Mouse (Mus musculus): Measurements from ENCODE around the gene Zfp281. TPM values are rescaled to one million over a fixed set of nuclear protein-coding genes. Genes with fewer than 3 reads are reported as not detected.

Zfp281 gene
- polyA plus RNA-seq, 1 experiment from 2014 or later: 16.7 TPM

DNA sequence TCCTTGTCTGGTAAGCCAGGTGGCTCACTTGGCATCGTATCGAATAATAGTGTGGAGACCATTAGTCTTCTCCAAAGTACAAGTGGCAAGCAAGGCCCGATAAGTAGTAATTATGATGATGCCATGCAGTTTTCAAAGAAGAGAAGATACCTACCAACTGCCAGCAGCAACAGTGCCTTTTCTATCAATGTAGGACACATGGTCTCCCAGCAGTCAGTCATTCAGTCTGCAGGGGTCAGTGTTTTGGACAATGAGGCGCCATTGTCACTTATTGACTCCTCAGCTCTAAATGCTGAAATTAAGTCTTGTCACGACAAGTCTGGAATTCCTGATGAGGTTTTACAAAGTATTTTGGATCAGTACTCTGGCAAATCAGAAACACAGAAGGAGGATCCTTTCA is 2.1 kb downstream of the Zfp281 start:
- Histone ChIP-seq H3K79me2 (ENCODE audit: inconsistent target) (peaks cover 65% of the 10 kb centered on the region), H3K27ac (no peak overlapping the region), H3K4me3 (ENCODE audit: inconsistent target) (no peak overlapping the region), H3K36me3 (ENCODE audit: inconsistent target) (peaks cover 11% of the 10 kb centered on the region; the same call in 1 of the 2 replicates)
- WGBS (ENCODE audit: missing documents): 100% methylated on average over 5 of the region's 5 CpGs

- peaks cover 11% of the 10 kb centered on the region; the same call in 1 of the 2 replicates for H3K36me3 ChIP-seq (ENCODE audit: inconsistent target)
- 86% methylated on average over 5 of the region's 5 CpGs for WGBS (ENCODE audit: missing documents)
- peaks cover 74% of the 10 kb centered on the region for H3K79me2 ChIP-seq (ENCODE audit: inconsistent target)
- no peak overlapping the region for H3K27ac ChIP-seq
- H3K4me3 ChIP-seq (ENCODE audit: inconsistent target): no peak overlapping the region
Observed at GRCm38 (mm10) chr1:136627591-136627990, 2.9 kb downstream of the Zfp281 start.

- Histone ChIP-seq H3K36me3 (ENCODE audit: inconsistent target) (no peaks in the 10 kb centered on the region), H3K4me3 (ENCODE audit: inconsistent target) (no peak overlapping the region), H3K79me2 (ENCODE audit: inconsistent target) (peaks cover 48% of the 10 kb centered on the region), H3K27ac (no peak overlapping the region)
- WGBS (ENCODE audit: missing documents): 88% methylated on average over 3 of the region's 3 CpGs
Observed at GRCm38 (mm10) chr1:136632891-136633290, 8.2 kb downstream of the Zfp281 start.

GRCm38 (mm10) chr1:136635644-136636043 is 10.9 kb downstream of the Zfp281 start:
- peaks cover 20% of the 10 kb centered on the region; the same call in 1 of the 2 replicates for H3K79me2 ChIP-seq (ENCODE audit: inconsistent target)
- no peak overlapping the region for H3K27ac ChIP-seq
- 22% methylated on average over 6 of the region's 6 CpGs for WGBS (ENCODE audit: missing documents)
- H3K4me3 ChIP-seq (ENCODE audit: inconsistent target): no peak overlapping the region
- no peaks in the 10 kb centered on the region for H3K36me3 ChIP-seq (ENCODE audit: inconsistent target)

DNA sequence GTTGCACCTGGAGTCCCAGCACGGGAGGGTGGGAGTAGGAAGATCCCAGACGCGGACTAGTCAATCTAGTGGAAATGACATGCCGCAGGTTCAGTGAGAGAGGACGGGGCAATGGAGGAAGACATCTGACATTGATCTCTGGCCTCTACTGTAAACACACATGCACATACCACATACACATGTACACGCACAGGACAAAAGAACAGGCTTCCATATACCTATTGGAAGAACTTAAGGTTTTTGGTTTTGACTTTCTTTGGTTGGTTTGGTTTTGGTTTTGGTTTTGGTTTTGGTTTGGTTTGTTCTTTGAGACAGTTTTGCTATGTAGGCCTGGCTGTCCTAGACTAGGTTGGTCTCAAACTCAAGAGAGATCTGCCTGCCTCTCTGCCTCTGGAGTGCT is 12.2 kb downstream of the Zfp281 start:
- Histone ChIP-seq H3K4me3 (ENCODE audit: inconsistent target) (no peak overlapping the region), H3K36me3 (ENCODE audit: inconsistent target) (no peaks in the 10 kb centered on the region), H3K27ac (no peak overlapping the region), H3K79me2 (ENCODE audit: inconsistent target) (peaks cover 7% of the 10 kb centered on the region; the same call in 1 of the 2 replicates)
- WGBS (ENCODE audit: missing documents): 96% methylated on average over 6 of the region's 6 CpGs

DNA sequence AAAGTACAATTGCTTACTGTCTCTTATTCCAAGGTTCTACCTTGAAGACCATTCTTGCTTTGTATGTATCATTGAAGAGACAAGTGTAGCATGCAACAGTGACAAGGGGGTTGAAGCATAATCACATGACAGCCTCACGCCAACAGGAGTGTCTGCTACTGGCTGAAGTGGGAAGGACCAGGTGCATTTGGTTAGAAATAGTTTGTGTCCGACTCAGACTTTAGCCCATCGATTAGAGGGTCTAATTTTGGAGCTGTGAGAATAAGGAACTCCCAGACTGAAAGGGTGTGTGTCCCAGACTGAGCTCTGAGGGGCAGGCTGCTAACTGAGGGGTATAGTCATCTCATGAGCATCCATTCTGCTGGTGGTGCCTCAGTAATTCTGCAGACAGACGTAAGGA is 13.0 kb downstream of the Zfp281 start:
- no peak overlapping the region for H3K4me3 ChIP-seq (ENCODE audit: inconsistent target)
- no peaks in the 10 kb centered on the region for H3K36me3 ChIP-seq (ENCODE audit: inconsistent target)
- 77% methylated on average over 4 of the region's 4 CpGs for WGBS (ENCODE audit: missing documents)
- H3K79me2 ChIP-seq (ENCODE audit: inconsistent target): no peaks in the 10 kb centered on the region
- no peak overlapping the region for H3K27ac ChIP-seq

- H3K79me2 ChIP-seq (ENCODE audit: inconsistent target): no peaks in the 10 kb centered on the region
- no peaks in the 10 kb centered on the region for H3K36me3 ChIP-seq (ENCODE audit: inconsistent target)
- 92% methylated on average over 7 of the region's 7 CpGs for WGBS (ENCODE audit: missing documents)
- no peak overlapping the region for H3K4me3 ChIP-seq (ENCODE audit: inconsistent target)
- no peak overlapping the region for H3K27ac ChIP-seq
Observed at GRCm38 (mm10) chr1:136638211-136638610, 13.5 kb downstream of the Zfp281 start.

DNA sequence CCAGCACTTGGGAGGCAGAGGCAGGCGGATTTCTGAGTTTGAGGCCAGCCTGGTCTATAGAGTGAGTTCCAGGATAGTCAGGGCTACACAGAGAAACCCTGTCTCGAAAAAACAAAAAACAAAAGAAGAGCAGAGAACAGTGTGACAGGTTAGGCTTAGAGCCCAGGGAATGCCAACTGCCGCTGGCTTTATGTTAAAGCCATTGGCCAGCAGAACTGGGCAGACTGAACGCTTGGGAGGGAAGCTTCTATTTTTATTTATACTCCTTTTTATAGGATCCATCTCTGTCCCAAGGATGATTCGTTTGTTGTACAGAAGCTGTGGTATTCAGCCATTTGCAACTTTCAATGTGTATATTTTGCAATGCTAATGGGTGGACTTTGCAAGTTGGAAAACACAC is 14.0 kb downstream of the Zfp281 start:
- Histone ChIP-seq H3K27ac (no peak overlapping the region), H3K36me3 (ENCODE audit: inconsistent target) (no peaks in the 10 kb centered on the region), H3K4me3 (ENCODE audit: inconsistent target) (no peak overlapping the region), H3K79me2 (ENCODE audit: inconsistent target) (no peaks in the 10 kb centered on the region)
- 87% methylated on average over 4 of the region's 5 CpGs for WGBS (ENCODE audit: missing documents)

DNA sequence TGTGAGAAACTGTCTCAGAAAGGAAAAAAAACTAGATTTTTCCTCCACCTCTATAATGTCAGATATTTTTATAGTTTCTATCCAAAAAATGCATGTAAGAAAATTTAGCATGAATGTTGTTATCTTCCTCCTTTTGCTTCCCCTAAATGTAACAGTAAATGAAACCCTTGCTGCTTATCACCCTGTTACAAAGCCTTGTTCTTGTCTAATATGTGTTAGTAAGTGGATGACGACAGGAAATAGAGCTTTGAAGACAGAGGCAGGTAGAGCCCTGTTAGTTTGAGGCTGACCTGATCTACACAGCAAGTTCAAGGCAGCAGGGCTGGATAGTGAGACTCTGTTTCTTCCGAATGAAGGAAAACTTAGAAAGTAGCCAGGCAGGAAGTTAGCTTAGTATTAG is 14.5 kb downstream of the Zfp281 start:
- H3K27ac ChIP-seq: no peak overlapping the region
- no peaks in the 10 kb centered on the region for H3K79me2 ChIP-seq (ENCODE audit: inconsistent target)
- no peak overlapping the region for H3K4me3 ChIP-seq (ENCODE audit: inconsistent target)
- no peaks in the 10 kb centered on the region for H3K36me3 ChIP-seq (ENCODE audit: inconsistent target)
- 56% methylated on average over 2 of the region's 2 CpGs for WGBS (ENCODE audit: missing documents)

GRCm38 (mm10) chr1:136642701-136643100 is 18.0 kb downstream of the Zfp281 start:
- H3K79me2 ChIP-seq (ENCODE audit: inconsistent target): no peaks in the 10 kb centered on the region
- no peaks in the 10 kb centered on the region for H3K36me3 ChIP-seq (ENCODE audit: inconsistent target)
- 90% methylated on average over 3 of the region's 3 CpGs for WGBS (ENCODE audit: missing documents)
- H3K4me3 ChIP-seq (ENCODE audit: inconsistent target): no peak overlapping the region
- no peak overlapping the region for H3K27ac ChIP-seq

GRCm38 (mm10) chr1:136644486-136644885 is 19.8 kb downstream of the Zfp281 start:
- 82% methylated on average over 4 of the region's 4 CpGs for WGBS (ENCODE audit: missing documents)
- Histone ChIP-seq H3K79me2 (ENCODE audit: inconsistent target) (no peaks in the 10 kb centered on the region), H3K27ac (no peak overlapping the region), H3K4me3 (ENCODE audit: inconsistent target) (no peak overlapping the region), H3K36me3 (ENCODE audit: inconsistent target) (no peaks in the 10 kb centered on the region)

GRCm38 (mm10) chr1:136645849-136646625 is 21.3 kb downstream of the Zfp281 start:
- H3K79me2 ChIP-seq (ENCODE audit: inconsistent target): no peaks in the 10 kb centered on the region
- H3K27ac ChIP-seq: no peak overlapping the region
- H3K4me3 ChIP-seq (ENCODE audit: inconsistent target): no peak overlapping the region
- H3K36me3 ChIP-seq (ENCODE audit: inconsistent target): no peaks in the 10 kb centered on the region
- 91% methylated on average over 8 of the region's 8 CpGs for WGBS (ENCODE audit: missing documents)

GRCm38 (mm10) chr1:136652066-136652465 is 27.4 kb downstream of the Zfp281 start:
- H3K36me3 ChIP-seq (ENCODE audit: inconsistent target): no peaks in the 10 kb centered on the region
- no peak overlapping the region for H3K4me3 ChIP-seq (ENCODE audit: inconsistent target)
- 98% methylated on average over 3 of the region's 3 CpGs for WGBS (ENCODE audit: missing documents)
- H3K79me2 ChIP-seq (ENCODE audit: inconsistent target): no peaks in the 10 kb centered on the region
- H3K27ac ChIP-seq: no peak overlapping the region

DNA sequence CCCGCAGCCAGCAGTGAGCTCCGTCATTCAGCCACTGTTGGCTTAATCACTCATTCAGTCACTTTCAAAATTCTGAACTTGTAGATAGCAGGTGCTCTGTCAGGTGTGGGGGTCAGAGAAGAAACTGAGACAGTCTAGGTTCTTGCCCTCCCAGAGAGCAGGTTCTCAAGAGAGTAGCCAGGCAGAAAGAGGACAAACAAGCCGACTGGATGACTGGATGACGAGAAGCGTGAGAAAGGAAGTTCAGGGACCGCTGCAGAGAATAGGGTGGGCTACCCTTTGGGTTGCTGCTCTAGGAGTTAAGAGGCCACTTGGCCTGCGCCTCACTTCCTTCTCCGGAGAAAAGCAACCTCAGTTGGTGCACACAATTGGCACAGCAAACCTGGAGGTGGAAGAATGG is 28.8 kb downstream of the Zfp281 start:
- Histone ChIP-seq H3K27ac (no peak overlapping the region), H3K36me3 (ENCODE audit: inconsistent target) (no peaks in the 10 kb centered on the region), H3K79me2 (ENCODE audit: inconsistent target) (no peaks in the 10 kb centered on the region), H3K4me3 (ENCODE audit: inconsistent target) (no peak overlapping the region)
- 45% methylated on average over 8 of the region's 8 CpGs for WGBS (ENCODE audit: missing documents)

DNA sequence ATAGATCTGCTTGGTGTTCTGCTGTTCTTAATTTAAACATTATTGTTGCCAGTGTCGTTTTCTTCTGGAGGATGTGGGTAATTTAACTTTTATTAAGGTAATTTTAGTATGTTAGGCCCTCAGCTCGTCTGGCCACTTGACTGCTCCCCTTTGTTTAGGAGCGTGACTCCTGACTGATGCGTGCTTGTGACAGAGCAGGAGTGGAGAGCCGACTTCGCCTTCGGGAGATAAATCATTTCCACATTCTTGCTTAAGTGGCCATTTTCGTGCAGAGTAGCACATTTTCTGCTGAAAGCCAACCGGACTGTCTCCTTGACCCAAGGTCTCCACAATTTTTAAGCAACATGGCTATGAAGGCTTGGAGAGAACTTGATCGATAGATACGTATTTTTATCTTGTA is 29.7 kb downstream of the Zfp281 start:
- H3K36me3 ChIP-seq (ENCODE audit: inconsistent target): no peaks in the 10 kb centered on the region
- H3K4me3 ChIP-seq (ENCODE audit: inconsistent target): no peak overlapping the region
- no peaks in the 10 kb centered on the region for H3K79me2 ChIP-seq (ENCODE audit: inconsistent target)
- 93% methylated on average over 7 of the region's 11 CpGs for WGBS (ENCODE audit: missing documents)
- H3K27ac ChIP-seq: no peak overlapping the region

DNA sequence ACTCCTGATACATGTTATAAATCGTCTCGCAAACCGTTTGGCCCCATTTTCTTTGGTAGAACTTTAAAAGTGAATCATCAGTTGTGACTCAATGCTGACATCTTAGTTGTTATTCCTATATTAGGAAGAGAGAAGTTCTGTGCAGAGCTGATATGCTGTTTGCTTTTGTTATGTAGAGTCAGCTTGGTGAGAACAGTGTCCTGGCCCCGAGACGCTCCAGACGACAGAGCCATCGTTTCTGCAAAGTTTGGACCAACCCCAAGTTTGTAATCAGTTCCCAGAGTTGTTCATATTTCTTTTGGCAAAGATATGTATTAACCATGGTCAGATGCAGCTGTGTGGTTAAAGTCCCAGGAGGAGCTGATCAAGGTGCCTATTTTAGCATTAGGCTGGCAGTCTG is 31.9 kb downstream of the Zfp281 start:
- Histone ChIP-seq H3K4me3 (ENCODE audit: inconsistent target) (no peak overlapping the region), H3K79me2 (ENCODE audit: inconsistent target) (no peaks in the 10 kb centered on the region)
- 70% methylated on average over 7 of the region's 7 CpGs for WGBS (ENCODE audit: missing documents)

More for the DNA sequence above, 31.9 kb downstream of the Zfp281 start:
- H3K36me3 ChIP-seq (ENCODE audit: inconsistent target): no peaks in the 10 kb centered on the region
- H3K27ac ChIP-seq: no peak overlapping the region
